Mouse (Mus musculus) urinary bladder, postnatal 14 days (tissue): Measurements from ENCODE around the gene Cln5.
A peak's percentile ranks its signal among the peaks of the same experiment; 100 is the strongest.

Experiments
- DNase-seq: peaks from one replicate; pipeline ENCODE4 v3.0.0; 2021; ENCODE audit warnings: low spot score

The Cln5 gene

DNA sequence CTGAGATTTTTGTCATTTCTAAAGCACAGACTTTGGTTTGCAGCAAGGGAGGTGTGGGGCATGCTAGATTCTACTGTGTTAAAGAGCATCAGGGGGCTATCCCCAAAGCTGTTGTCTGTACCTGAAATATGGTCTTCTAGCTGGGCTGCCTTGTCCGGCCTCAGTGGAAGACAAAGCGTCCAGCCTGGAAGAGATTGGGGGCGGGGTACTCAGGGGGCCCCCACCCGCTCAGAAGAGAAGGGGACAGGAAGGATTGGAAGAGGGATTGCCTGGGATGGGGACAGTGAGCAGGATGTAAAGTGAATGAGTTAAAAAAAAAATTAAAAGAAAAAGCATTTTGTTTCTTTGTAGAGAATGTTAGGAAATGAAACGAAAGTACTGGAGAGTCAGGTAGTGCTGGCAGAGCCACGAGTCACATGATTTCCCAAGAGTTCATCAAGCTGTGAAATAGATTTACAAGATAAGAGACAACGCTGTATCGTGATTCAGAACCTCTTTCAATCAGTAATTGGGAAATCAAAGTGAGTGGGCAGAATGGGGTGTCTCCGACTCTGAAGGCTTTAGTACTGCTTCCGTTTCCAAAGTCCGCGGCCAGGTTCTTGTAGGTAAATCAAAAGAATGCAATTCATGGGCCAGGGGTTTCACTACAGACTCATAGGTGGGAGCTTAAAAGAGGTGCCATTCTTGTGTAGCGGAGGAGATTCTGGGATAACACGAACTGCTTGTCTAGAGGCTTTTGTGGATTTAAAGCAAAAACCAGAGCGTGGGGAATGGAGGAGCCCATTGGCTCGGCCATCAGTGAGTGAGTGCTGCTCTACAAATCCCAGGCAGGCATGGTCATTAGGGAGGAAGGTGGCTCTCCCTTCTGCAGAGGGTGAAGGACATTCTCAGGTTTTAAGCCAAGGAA lies 8.2 kb downstream of the Cln5 start:
- no peak for DNase-seq

DNA sequence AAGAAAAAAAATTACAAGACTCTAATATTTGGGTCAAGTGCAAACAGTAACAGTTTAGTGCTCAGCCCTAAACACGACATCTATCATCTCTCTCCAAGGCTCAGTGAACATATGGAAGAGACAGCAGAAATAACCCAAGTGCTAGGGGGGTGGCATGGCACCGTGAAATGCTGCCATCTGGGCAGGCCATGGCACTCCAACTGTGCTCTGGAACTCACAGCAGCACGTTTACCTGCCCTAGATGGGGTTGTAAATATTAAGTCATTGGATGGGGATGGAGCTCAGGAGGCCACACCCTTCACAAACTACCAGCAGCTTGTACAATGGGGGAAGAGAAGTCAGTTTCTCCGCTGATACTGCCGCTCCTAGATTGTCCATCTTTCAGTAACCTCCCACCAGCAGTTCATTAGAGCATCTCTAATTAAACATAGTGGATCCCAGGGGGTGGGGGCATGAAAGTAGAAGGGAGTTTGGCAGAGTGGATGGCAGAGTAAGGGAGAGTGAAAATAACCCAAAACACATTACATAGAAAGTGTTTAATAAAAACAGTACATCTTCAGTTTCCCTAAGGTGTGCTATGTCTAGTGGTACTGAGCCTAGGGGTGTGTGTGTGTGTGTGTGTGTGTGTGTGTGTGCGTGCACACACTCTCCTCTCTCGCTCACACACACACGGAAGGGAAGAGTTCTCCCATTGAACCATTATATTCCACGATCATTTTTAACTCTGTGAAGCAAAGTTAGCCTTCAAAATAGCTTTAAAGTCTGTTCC lies 9.4 kb downstream of the Cln5 start:
- DNase-seq: no peak

DNA sequence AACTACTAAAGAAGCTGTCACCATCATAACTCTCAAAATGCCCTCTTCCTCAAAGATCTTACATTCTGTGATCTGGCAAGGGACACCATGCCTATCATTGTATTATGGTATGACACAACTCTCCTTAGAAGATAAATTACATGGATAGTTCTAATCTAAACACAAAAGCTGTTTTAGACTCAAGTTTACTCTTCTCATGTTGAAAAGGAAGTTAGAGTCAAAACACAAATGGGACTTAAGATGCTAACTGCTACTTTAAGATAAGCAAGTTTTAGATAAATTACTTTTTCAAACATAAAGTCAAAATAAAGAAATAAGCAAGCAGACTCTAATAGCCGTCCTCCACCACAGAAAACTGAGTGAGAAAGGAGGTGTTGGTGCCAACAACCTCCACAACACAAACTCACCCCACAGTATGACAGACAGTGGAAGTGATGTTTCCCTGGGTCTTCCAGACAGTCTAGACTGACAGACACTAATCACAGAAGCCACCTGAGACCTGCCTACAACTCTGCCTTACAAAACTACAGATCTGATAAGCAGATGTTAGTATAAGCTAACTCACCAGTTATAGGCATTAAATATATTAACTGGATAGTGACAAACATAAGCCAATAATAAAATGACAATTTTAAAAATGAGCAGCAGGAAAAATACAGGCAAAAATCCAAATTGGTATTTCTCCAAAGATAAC lies 16.0 kb downstream of the Cln5 start:
- no peak for DNase-seq

DNA sequence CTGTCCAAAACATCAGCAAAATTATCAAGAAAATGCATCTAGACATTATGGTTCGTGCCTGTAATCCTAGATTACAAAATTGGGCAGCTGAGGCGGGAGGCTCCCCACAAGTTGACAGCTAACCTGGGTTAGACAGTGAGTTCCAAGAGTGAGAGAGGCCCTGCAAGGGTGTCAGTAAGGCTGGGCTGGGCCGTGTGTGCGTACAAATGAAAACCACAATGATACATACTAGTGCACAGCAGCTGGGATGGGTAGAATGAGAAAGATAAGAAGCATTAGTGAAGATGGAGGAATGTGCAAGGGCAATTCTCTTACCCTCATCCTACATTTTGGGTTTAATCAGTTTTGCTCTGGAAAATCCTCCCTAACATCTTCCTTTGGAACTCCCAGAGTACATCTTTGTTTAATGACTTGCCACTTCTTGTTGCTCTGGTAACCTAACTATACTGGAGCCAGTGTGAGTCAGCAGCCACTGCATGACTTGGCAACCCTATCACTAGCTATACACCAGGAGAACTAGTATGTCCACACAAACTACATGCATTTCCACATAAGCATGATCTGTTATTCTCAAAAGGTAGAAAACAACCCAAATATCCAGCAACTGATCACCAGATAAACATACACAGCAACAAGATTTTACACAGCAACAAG lies 16.8 kb downstream of the Cln5 start:
- DNase-seq: no peak

DNA sequence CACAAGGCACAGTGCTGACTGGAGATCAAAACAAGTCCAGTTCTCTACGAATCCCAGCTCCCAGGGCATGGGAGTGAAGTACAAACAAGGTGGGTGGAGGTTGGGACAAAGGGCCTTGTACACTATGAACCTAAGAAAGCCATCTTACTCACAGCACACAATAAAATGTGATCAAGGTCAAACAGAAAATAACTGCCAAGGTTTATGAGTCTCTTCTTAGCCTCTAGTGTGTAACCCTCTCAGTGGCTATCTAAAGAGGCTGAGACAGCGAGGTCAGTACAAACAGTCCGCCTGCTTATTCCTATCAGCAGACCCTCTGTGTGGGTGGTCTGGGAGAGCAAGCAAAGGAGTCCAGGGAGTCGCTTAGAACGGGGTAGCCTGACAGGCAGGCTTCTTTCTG lies 17.8 kb downstream of the Cln5 start:
- DNase-seq: no peak

DNA sequence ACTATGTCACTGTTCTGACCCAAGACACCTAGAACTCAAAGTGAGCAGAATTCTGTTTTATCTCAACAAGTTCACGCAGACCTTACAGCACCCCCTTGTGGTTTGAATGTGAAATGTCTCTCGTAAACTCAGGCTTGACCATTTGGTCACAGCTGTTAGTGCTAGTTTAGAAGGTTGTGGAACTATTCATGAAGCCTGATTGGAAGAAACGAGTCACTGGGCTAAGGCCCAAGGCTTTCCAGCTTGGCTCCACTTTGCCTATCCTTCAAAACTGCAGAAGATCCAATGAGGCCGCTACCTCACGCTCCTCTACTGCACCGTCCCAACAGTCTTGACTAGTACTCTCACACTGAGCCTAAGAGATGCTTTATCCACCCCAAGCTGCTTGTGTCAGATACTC lies 18.6 kb downstream of the Cln5 start:
- DNase-seq: peak; percentile 60

DNA sequence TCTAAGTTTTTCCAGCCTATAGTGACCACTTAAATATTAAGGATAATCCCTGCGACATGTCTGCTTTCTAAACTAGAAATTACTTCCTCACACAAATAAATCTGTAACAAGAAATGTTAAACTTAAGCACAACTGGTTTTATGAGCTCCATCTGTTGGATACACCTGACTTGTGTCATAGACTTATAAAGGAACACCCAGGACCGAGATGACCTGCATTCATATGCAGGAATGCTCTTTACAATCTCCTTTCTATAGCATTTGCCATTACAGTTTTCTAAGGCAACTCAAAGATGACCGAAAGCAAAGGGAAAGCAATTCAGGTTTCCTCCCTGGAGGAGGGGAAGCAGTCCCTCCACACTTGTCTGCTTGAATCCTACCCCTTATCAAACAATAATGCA lies 23.2 kb downstream of the Cln5 start:
- DNase-seq: no peak

DNA sequence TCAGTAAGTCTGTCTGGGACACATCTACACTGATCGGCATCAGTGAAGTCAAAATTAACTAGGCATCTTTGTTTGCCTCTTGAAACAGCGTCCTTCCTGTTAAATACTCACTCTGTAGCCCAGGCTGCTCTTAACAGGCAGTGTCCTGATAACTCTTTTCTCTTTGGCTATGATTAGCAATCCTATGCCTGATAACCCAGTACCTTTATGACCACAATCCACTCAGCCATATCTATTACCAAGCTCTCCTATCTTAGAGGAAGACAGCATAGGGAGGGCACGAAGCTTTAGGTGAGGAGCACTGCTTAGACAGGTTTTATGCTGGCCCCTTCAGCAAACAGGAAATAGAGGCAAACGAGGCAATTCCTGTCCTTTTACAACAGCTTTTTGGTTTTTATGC lies 23.7 kb downstream of the Cln5 start:
- no peak for DNase-seq

DNA sequence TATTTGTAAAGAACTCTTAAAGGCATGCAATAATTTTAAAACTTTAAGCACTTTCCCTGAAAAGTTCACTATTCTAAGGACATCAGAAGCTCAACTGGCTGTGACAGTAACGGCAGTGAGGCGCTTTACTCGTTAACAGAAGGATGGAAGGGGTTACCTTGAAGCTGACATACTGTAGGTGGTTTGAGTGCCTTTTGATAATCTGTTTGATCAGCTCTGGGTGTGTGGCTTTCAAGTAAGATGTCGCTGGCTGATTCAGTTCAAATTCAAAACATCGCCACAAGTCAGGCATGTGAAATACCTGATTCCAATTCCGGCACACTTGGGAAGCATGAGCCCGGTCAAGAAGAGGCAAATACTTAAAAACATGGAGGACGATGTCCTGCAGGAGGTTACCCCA lies 25.0 kb downstream of the Cln5 start:
- DNase-seq: no peak

DNA sequence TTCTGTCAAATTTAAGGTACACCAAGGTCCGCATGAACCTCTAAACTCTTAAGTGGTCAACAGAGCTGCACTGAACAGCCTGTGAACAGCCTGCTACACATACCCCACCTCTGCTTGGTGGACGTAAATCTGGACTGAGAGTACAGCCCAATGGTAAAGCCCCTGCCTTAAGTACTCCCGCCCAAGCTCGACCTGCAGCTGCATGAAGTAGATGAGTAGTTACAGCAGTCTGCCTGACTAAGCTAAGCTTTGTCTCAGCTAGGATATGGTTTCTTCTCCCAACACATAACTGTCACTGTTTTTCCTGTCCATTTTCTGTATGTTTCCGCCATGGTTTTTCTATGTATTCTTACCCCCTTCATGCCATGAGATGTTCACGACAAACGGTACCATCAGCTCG lies 25.8 kb downstream of the Cln5 start:
- DNase-seq: no peak

DNA sequence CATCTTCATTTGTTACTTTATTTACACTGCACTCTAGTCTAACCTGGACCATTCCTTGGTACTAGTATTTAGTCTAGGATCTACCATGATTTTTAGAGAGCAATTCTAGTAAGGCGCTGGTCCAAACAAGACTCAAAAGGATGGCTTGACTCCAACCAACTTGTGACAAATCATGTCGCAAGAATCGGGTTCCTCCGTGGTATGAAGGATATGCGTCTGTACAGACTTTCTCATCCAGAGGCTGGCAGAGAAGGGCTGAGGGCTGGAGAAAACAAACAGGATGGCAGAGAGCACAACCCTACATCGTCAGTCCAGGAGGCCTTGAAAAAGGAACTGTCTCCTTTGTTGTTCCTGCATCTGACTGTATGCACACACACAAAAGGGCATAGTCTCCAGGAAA lies 26.6 kb downstream of the Cln5 start:
- DNase-seq: no peak

DNA sequence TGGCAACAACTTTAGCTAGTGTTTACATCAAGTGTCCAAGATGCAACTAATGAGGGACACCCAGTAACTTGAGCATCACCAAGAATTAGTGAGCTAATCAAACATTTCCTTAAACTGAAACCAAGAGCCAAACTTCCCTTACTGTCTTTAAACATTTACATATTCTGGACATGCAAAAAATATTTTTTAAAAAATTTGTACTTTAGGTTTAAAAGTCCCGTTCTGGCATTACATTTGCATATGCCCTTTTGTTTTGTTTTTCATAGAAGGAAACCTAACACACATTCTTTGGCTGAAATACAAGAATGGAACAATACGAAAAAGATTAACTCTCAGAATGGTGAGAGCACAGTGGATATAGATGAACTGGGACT lies 28.2 kb downstream of the Cln5 start:
- DNase-seq: no peak

DNA sequence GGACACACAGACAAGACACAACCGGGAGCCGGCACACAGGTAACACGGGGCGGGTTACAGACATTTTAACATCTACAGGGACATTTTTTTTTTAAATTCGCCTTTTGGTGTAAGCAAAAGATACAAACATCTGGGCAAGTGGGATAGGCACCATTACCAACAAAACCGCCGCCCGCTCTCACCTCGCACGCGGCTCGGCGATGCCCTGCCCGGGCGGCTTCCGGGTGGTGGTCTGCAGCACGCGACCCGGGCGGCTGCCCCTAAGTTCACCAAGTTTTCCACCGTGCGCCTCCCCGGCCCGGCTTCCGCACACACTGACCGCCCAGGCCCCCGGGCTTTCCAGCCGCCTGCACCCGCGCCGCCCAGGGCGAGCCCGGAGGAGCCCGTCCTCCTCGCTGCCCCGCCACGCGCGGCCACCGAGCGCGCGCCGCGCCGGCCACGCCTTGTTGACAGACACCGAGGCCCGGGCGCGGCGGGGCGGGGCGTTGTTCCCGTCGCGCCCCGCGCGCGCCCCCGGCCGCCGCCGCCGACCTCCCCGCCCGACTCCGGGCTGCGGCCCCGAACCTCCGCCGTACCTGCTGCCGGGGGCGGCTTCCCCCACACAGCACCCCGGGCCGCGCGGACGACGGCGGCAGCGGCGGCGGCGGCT lies 28.7 kb downstream of the Cln5 start:
- peak; percentile 91 for DNase-seq

DNA sequence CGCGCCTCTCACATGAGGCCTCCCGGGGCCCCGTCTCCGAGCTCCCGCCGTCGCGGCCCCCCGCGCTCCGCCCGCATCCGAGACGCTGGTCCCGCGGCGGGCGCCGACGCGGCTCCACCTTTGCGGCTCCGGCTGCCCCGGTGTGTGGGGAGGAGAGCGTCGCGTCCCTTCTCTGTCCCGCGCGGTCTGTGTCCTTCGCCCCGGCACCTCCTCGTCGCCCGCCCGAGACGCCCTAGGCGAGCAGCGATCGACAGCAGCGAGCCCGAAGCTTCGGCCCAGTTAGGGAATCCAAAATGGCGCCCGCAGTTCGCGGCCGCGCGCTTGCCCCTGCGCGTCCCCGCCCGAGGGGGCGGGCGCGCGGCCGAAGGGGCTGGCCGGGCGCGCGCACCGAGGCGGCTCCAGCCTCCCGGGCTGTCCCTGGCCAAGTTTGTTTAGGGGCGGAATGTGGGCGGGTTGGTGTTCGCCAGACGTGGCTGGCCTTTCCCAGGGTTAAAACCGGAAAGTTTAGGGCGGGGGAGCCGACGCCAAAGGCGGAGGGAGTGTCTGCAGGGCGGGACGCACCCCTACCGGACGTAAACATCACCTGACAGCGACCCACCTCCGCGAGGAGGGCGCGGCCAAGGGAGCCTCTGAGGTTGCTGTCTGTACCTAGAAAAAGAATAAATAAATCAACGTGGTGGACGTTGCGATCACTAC lies 29.4 kb downstream of the Cln5 start, which contains the start of gene Fbxl3:
TSS of gene Fbxl3 (minus strand) at position 329 of the 696 bp plus-strand sequence.
- DNase-seq: peak; percentile 96

DNA sequence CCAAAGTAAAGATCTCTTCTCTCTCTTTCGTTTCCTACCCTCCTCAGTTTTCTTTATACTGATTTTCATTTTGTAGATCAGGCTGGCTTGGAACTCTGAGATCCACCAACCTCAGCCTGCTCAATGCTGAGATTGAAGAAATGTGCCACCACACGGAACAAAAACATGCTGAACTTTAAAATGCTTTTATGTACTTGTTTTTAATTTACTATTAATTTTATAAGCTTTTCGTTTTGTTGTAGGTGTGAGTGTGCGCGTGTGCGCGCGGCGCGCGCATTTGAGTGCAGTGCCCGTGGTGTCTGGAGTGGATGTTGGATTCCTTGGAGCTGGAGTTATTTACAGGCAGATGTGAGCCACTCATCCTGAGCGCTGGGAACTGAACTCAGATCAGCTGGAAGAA lies 30.3 kb downstream of the Cln5 start:
- no peak for DNase-seq

DNA sequence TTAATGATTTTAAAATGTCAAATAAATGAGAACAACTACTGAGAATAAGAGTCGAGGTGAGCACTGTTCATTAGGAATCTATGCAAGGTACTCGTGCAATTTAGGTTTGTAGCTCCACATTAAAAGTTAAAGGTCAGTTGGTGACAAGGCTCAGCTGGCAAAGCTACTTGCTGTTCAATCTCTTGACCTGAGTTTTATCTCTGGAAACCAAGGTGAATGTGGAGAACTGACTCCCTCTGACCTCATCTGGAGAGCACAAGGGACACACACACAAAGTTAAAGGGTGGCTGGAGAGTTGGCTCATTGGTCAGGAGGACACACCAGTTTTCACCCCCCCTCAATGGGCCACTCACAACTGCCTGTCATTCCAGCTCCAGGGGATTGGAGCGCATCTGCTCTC lies 31.2 kb downstream of the Cln5 start:
- DNase-seq: no peak

DNA sequence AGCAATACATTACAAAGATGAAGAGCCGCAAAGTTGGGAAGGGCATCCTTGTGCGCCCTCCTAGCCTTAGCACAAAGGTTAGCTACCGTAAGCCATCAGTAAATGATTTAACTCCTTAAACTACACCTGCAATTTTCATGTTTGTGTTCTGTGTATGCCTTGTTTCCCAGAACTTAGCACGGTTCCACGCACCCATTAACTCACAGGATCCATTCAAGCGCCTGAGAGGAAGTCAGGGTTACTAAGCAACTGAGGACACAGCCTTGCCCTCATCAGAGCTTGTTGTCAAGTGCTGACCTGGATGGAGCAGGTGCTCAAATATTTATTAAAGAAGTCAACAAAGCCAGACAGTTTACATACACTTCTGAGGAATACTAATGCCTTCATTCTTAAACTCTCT lies 32.2 kb downstream of the Cln5 start:
- DNase-seq: no peak

DNA sequence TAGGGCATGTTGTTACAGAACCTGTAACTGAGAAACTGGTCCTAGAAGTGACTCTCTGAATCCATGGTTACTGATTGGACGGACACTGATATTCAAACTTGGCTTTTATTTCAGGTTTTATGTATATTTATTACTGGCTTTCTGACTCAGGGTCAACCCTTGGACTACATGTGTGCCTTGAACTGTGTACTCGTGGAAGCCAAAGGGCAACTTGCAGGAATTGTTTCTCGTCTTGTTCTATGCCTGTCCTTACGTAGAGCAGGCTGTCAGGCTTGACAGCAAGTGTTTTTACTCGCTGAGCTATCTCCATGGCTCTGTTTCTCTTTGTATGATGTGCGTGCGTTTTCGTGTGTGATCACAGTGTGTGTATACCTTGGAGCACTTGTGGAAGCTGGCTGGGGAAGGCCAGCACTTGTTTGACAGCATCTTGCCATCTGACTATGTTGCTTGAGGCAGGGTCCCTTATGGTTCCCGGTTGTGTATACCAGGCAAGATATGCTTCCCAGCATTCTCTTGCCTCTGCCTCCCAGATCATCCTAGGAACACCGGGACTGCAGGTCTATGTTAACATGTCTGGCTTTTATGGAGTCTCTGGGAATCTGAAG lies 32.8 kb downstream of the Cln5 start:
- no peak for DNase-seq

DNA sequence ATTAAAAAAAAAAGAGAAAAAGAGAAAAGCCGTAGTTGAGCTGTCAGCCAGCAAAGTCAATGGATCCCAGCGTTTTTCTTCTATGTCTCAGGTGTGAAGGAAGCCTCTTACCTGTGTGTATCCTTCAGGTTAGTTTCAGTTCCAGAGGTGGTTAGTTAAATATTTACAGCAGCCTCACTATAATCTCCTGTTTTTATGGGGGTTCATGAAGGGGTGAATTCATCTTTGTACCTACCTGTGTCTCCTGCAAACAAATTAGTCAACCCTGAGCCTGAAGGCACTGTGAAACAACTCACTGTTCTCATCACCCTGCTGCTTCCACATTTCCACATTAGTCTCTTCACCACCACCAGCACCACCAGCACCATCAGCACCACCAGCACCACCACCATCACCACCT lies 36.3 kb downstream of the Cln5 start:
- no peak for DNase-seq

DNA sequence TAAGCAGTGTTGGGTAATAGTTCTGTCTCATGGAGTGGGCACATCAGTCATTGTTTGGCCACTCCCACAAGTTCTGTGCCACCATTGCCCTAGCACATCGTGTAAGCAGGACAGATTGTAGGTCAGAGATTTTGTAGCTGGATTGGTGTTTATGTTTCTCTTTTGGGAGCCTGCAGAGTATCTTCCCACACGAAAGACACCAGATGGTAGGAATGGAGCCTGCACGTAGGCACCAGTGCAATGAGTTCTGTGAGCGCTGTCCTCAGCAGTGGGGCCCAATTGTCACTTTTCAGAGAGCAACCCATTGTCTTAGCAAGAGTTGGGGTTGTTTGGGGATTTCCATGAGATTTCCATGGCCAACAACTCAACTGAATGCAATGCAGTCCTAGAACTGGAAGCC lies 40.0 kb downstream of the Cln5 start:
- DNase-seq: no peak
